Mouse (Mus musculus) midbrain, embryonic 10.5 days (tissue): Measurements from ENCODE around the gene Glis3. TPM values are rescaled to one million over a fixed set of nuclear protein-coding genes. Genes with fewer than 3 reads are reported as not detected.

Experiments used
- DNase-seq: peaks from one replicate; pipeline ENCODE4 v3.0.0-alpha.2; 2017; ENCODE audit warnings: low spot score
- H3K27ac ChIP-seq: fragments of 300-500 bp; sonication (generic); replicated peaks from 2 replicates; pipeline ENCODE4 v1.5.1; 2016; ENCODE audit warnings: mild to moderate bottlenecking
- H3K27me3 ChIP-seq: fragments of 300-500 bp; sonication (generic); 2 replicates; pipeline ENCODE4 v1.6.1; 2016; ENCODE audit warnings: low read depth, mild to moderate bottlenecking; ENCODE audit not compliant: poor library complexity, severe bottlenecking
- H3K36me3 ChIP-seq: fragments of 300-500 bp; sonication (generic); 2 replicates; pipeline ENCODE4 v1.6.1; 2016; ENCODE audit warnings: mild to moderate bottlenecking, moderate library complexity
- H3K4me1 ChIP-seq: fragments of 300-500 bp; sonication (generic); 2 replicates; pipeline ENCODE4 v1.6.1; 2016
- H3K4me3 ChIP-seq: fragments of 300-500 bp; sonication (generic); 2 replicates; pipeline ENCODE4 v1.5.1; 2016; ENCODE audit warnings: mild to moderate bottlenecking, moderate library complexity
- H3K9me3 ChIP-seq: fragments of 300-500 bp; sonication (generic); replicated peaks from 2 replicates; pipeline ENCODE4 v1.6.1; 2016; ENCODE audit warnings: mild to moderate bottlenecking
- WGBS: fragments of 180-500 bp; shearing (Covaris S2); methylation state at CpG from one replicate; pipeline ENCODE4 v1.1.7; 2016; 5-methylcytosine and 5-hydroxymethylcytosine counted together
- polyA plus RNA-seq: library from polyadenylated mRNA; unstranded; fragments of >200 nt; fragmentation: Nextera tagmentation; extraction: Ambion mirVana; gene quantifications from 2 replicates; pipeline ENCODE4 v1.2.1, GENCODE M21; 2016

Gene Glis3
- polyA plus RNA-seq, 1 experiment from 2014 or later, result 4.3 TPM

- 93% methylated on average over 5 of the region's 5 CpGs for WGBS
- Histone ChIP-seq H3K4me1 (no peaks in the 10 kb centered on the region), H3K36me3 (no peaks in the 10 kb centered on the region; the same call in 1 of the 2 replicates), H3K4me3 (no peak overlapping the region), H3K27ac (no peak overlapping the region), H3K9me3 (peaks cover 8% of the 10 kb centered on the region; the same call in 1 of the 2 replicates), H3K27me3 (no peaks in the 10 kb centered on the region)
- no peak for DNase-seq
Observed at GRCm38 (mm10) chr19:28416069-28416468, 263.8 kb downstream of the Glis3 start.

DNA sequence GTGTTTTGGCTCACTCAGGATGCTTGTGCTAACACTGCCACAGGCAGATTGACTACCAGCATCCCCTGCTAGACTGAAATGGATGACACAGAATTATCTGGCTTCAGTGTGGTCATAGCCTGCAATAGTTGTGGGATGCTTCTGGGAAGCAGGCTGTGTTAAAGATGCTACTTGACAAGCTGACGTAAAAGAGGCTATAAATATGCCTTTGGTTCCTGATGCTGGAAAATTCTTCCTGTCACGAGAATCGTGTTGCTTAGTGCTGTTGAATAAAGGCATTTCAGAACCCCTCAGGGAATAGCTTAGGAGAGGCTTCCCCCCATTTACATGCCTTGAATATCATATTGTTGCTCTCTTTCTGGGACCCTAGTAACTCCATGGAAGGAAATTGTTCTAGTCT is 271.1 kb downstream of the Glis3 start:
- 84% methylated on average over 3 of the region's 3 CpGs for WGBS
- no peak for DNase-seq
- H3K36me3 ChIP-seq, result no peaks in the 10 kb centered on the region; the same call in 1 of the 2 replicates

GRCm38 (mm10) chr19:28402956-28403355 is 276.9 kb downstream of the Glis3 start:
- no peaks in the 10 kb centered on the region for H3K27me3 ChIP-seq
- WGBS, result 86% methylated on average over 6 of the region's 6 CpGs
- no peak overlapping the region for H3K27ac ChIP-seq
- DNase-seq, result no peak
- H3K36me3 ChIP-seq, result no peaks in the 10 kb centered on the region
- no peaks in the 10 kb centered on the region for H3K4me1 ChIP-seq
- no peaks in the 10 kb centered on the region for H3K9me3 ChIP-seq
- no peak overlapping the region for H3K4me3 ChIP-seq

More for the DNA sequence above, 271.1 kb downstream of the Glis3 start:
- H3K27ac ChIP-seq, result no peak overlapping the region
- peaks cover 8% of the 10 kb centered on the region; the same call in 1 of the 2 replicates for H3K9me3 ChIP-seq
- H3K4me3 ChIP-seq, result no peak overlapping the region
- no peaks in the 10 kb centered on the region for H3K4me1 ChIP-seq
- no peaks in the 10 kb centered on the region for H3K27me3 ChIP-seq

DNA sequence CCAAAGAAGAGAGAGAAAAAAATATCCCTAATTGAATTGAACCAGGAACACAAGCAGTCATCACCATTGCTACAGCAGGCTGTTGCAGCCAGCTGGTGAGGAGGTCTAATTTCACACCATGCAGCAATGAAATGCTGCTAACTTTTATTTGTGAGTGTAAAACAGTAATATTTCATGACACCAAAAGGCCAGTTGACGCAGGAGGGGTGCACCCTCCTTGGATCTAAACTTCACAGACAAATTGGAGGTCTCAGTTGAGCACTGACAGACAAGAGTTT is 284.4 kb downstream of the Glis3 start:
- Histone ChIP-seq H3K27ac (no peak overlapping the region), H3K9me3 (no peaks in the 10 kb centered on the region), H3K27me3 (no peaks in the 10 kb centered on the region), H3K4me3 (no peak overlapping the region), H3K4me1 (peaks cover 17% of the 10 kb centered on the region), H3K36me3 (no peaks in the 10 kb centered on the region)
- no peak for DNase-seq
- 89% methylated on average over 1 of the region's 1 CpGs for WGBS

GRCm38 (mm10) chr19:28394826-28395583 is 284.9 kb downstream of the Glis3 start:
- Histone ChIP-seq H3K36me3 (no peaks in the 10 kb centered on the region), H3K27me3 (no peaks in the 10 kb centered on the region), H3K9me3 (no peaks in the 10 kb centered on the region), H3K27ac (peak overlapping the region; percentile 52; the same call in 1 of the 2 replicates), H3K4me3 (no peak overlapping the region), H3K4me1 (peaks cover 17% of the 10 kb centered on the region)
- 63% methylated on average over 12 of the region's 12 CpGs for WGBS
- no peak for DNase-seq

DNA sequence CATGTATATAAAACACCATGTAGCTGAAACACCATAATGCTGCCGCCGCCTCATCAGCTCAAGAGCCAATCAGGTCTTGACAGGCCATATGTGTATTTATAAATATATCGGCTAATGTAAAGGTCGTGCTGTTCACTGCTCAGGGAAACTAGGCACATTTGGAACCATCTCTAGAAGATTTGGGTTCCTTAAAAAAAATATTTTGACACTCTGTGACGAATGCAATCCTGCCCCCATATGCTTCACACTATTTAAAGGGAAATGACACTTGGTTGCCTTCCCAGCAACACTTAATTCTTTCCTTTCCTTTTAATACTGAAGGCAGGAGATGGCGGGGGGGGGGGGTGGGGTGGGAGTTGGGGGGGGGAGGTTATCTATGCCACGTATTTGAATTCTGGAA is 286.1 kb downstream of the Glis3 start:
- DNase-seq, result no peak
- WGBS, result 90% methylated on average over 7 of the region's 7 CpGs

GRCm38 (mm10) chr19:28392838-28393237 is 287.0 kb downstream of the Glis3 start:
- H3K4me1 ChIP-seq, result peaks cover 17% of the 10 kb centered on the region
- DNase-seq, result no peak
- 90% methylated on average over 3 of the region's 3 CpGs for WGBS
- H3K4me3 ChIP-seq, result no peak overlapping the region
- H3K27me3 ChIP-seq, result no peaks in the 10 kb centered on the region
- H3K36me3 ChIP-seq, result no peaks in the 10 kb centered on the region
- H3K27ac ChIP-seq, result no peak overlapping the region
- H3K9me3 ChIP-seq, result no peaks in the 10 kb centered on the region

More for the DNA sequence above, 286.1 kb downstream of the Glis3 start:
- Histone ChIP-seq H3K4me3 (no peak overlapping the region), H3K9me3 (no peaks in the 10 kb centered on the region), H3K27me3 (no peaks in the 10 kb centered on the region), H3K4me1 (peaks cover 17% of the 10 kb centered on the region), H3K27ac (no peak overlapping the region), H3K36me3 (no peaks in the 10 kb centered on the region)

DNA sequence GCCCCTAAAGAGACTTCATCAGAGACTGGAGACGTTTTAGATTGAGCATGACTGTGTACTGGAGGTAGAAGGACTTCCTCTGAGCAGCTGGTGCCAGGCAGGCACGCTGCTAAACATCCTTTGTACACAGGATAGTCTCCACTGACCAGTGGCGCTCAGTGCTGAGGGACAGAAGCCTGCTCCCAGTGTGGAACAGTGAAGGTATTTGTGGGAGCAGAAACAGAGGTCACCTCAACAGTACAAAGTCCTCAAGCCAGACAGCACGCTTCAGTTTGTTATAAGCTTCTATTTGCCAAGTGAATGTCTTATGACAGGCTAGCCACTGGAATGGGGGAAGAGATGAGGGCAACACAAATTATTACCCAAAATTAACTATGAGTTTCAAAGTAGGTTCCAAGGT is 289.0 kb downstream of the Glis3 start:
- no peak overlapping the region for H3K27ac ChIP-seq
- no peak for DNase-seq
- H3K4me3 ChIP-seq, result no peak overlapping the region
- H3K36me3 ChIP-seq, result no peaks in the 10 kb centered on the region
- no peaks in the 10 kb centered on the region for H3K9me3 ChIP-seq
- 80% methylated on average over 4 of the region's 4 CpGs for WGBS
- peaks cover 17% of the 10 kb centered on the region for H3K4me1 ChIP-seq
- no peaks in the 10 kb centered on the region for H3K27me3 ChIP-seq

DNA sequence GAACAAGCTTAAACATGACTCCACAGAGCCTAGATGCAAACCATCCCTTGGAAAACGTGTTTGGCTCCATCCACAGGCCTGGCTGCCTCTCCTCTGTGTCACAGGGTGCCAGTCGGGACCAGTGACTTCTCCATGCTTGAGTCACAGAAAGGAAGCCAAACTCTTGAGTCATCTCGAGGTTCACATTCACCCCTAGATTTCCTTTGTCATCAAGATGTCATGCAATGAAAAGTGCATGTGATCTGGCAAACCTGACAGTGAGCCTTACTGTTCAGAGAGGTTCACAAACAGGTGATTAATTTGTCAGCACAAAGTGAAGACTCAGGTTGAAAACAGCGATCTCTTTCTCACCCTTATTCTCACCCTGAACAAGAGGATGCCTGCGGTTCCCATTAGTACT is 290.7 kb downstream of the Glis3 start:
- Histone ChIP-seq H3K36me3 (no peaks in the 10 kb centered on the region), H3K9me3 (no peaks in the 10 kb centered on the region), H3K27ac (no peak overlapping the region; the same call in 1 of the 2 replicates), H3K4me3 (no peak overlapping the region), H3K27me3 (no peaks in the 10 kb centered on the region; the same call in 1 of the 2 replicates), H3K4me1 (peaks cover 1% of the 10 kb centered on the region; the same call in 1 of the 2 replicates)
- WGBS, result 78% methylated on average over 5 of the region's 5 CpGs
- DNase-seq, result no peak

DNA sequence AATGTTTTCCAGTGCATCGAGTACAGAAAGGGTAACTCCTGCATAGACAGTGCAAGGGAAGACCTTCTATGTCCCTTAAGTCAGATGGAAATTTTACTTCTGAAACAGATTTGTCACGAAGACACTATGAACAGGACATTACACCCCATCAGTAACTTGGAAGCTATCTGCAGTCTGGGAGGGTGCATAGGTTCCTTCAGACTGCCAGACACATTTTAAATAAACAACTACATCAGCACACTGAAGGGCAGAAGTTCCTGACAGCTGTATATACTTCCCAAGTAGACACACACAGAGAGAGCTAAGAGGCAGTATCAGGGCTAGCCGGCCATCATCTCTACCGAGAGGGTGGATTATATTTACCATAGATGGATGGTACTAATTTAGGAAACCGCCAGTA is 296.5 kb downstream of the Glis3 start:
- WGBS, result 90% methylated on average over 5 of the region's 5 CpGs
- Histone ChIP-seq H3K36me3 (no peaks in the 10 kb centered on the region), H3K27ac (0 out of 2 replicates have a peak overlapping the region, but pooled peaks have one; percentile 72), H3K27me3 (peaks cover 6% of the 10 kb centered on the region; the same call in 1 of the 2 replicates), H3K9me3 (no peaks in the 10 kb centered on the region), H3K4me3 (no peak overlapping the region), H3K4me1 (peaks cover 42% of the 10 kb centered on the region)
- no peak for DNase-seq

GRCm38 (mm10) chr19:28382168-28382911 is 297.5 kb downstream of the Glis3 start:
- 0 out of 2 replicates have a peak overlapping the region, but pooled peaks have one; percentile 7 for H3K4me3 ChIP-seq
- peaks cover 6% of the 10 kb centered on the region; the same call in 1 of the 2 replicates for H3K27me3 ChIP-seq
- DNase-seq, result peak; percentile 63
- H3K9me3 ChIP-seq, result no peaks in the 10 kb centered on the region
- 44% methylated on average over 10 of the region's 10 CpGs for WGBS
- peaks cover 46% of the 10 kb centered on the region for H3K4me1 ChIP-seq
- H3K27ac ChIP-seq, result peak overlapping the region; percentile 72
- H3K36me3 ChIP-seq, result no peaks in the 10 kb centered on the region

DNA sequence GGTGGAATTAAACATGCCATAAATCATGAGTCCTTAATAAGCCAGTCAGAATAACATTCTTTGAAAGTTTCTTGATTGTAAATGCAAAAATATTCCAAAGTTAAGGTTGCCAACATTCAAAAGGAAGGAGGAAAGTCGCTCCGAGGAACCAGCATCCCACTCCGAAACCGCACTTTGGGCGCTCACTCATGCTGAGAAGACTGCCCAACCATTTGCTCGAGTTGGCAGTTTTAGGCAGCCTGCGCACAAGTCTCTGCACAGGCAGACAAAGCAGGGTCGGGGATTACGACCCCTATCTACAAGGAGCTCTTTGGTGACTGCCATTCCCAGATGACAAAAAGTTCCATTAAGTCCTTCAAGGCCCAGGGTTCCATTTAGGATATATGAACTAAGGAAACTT is 298.4 kb downstream of the Glis3 start:
- Histone ChIP-seq H3K4me3 (no peak overlapping the region), H3K9me3 (no peaks in the 10 kb centered on the region), H3K36me3 (no peaks in the 10 kb centered on the region), H3K4me1 (peaks cover 54% of the 10 kb centered on the region), H3K27me3 (peaks cover 6% of the 10 kb centered on the region; the same call in 1 of the 2 replicates), H3K27ac (peak overlapping the region; percentile 72)
- peak; percentile 40 for DNase-seq
- WGBS, result 55% methylated on average over 9 of the region's 9 CpGs
